Mouse (Mus musculus): ENCODE results near the gene Scn2a. TPM values are rescaled to one million over a fixed set of nuclear protein-coding genes. Genes with fewer than 3 reads are reported as not detected.
A peak's percentile ranks its signal among the peaks of the same experiment; 100 is the strongest.
"Not testable (repeated sequence)": the region's sequence is repeated elsewhere in the genome, so short reads cannot be mapped to it uniquely, and the experiment has no call there.

Scn2a gene
- polyA plus RNA-seq, 1 experiment from 2014 or later = 1.7 TPM

GRCm38 (mm10) chr2:65782442-65782841, 161.9 kb downstream of the Scn2a start:
- 76% methylated on average over 7 of the region's 7 CpGs for WGBS
- Histone ChIP-seq H3K4me2 (no peak overlapping the region), H3K27ac (ENCODE audit: low read depth, low read length) (no peak overlapping the region), H3K9me3 (ENCODE audit: control insufficient read depth, low read length) (no peaks in the 10 kb centered on the region), H3K36me3 (ENCODE audit: control insufficient read depth, insufficient read depth, low read length) (no peaks in the 10 kb centered on the region), H3K4me3 (ENCODE audit: low read depth, low read length) (no peak overlapping the region), H3K27me3 (replicated peaks; ENCODE audit: control insufficient read depth, insufficient read depth, low read length) (no peaks in the 10 kb centered on the region), H3K4me1 (replicated peaks; ENCODE audit: control insufficient read depth, insufficient read depth, low read length) (no peaks in the 10 kb centered on the region), H3K9ac (ENCODE audit: low read depth, low read length) (no peak overlapping the region)
- no peak for DNase-seq (ENCODE audit: low spot score)
- ATAC-seq (replicated peaks; ENCODE audit: low FRiP score) = no peak

- WGBS = 85% methylated on average over 2 of the region's 2 CpGs
- ATAC-seq (replicated peaks; ENCODE audit: low FRiP score) = no peak
- H3K36me3 ChIP-seq (ENCODE audit: control insufficient read depth, insufficient read depth, low read length) = no peaks in the 10 kb centered on the region
Measured at GRCm38 (mm10) chr2:65783392-65783791, 162.8 kb downstream of the Scn2a start.

GRCm38 (mm10) chr2:65792516-65792915, 171.9 kb downstream of the Scn2a start:
- no peaks in the 10 kb centered on the region for H3K9me3 ChIP-seq (ENCODE audit: control insufficient read depth, low read length)
- H3K9ac ChIP-seq (ENCODE audit: low read depth, low read length) = no peak overlapping the region
- 26% methylated on average over 3 of the region's 3 CpGs for WGBS
- DNase-seq (ENCODE audit: low spot score) (no peak), ATAC-seq (replicated peaks; ENCODE audit: low FRiP score) (no peak)
- H3K27me3 ChIP-seq (replicated peaks; ENCODE audit: control insufficient read depth, insufficient read depth, low read length) = no peaks in the 10 kb centered on the region
- no peaks in the 10 kb centered on the region for H3K36me3 ChIP-seq (ENCODE audit: control insufficient read depth, insufficient read depth, low read length)
- no peak overlapping the region for H3K4me2 ChIP-seq
- H3K27ac ChIP-seq (ENCODE audit: low read depth, low read length) = no peak overlapping the region
- H3K4me3 ChIP-seq (ENCODE audit: low read depth, low read length) = no peak overlapping the region
- H3K4me1 ChIP-seq (replicated peaks; ENCODE audit: control insufficient read depth, insufficient read depth, low read length) = no peaks in the 10 kb centered on the region

More at GRCm38 (mm10) chr2:65783392-65783791, 162.8 kb downstream of the Scn2a start:
- Histone ChIP-seq H3K27me3 (replicated peaks; ENCODE audit: control insufficient read depth, insufficient read depth, low read length) (no peaks in the 10 kb centered on the region), H3K4me3 (ENCODE audit: low read depth, low read length) (no peak overlapping the region), H3K9ac (ENCODE audit: low read depth, low read length) (no peak overlapping the region), H3K9me3 (ENCODE audit: control insufficient read depth, low read length) (no peaks in the 10 kb centered on the region), H3K4me1 (replicated peaks; ENCODE audit: control insufficient read depth, insufficient read depth, low read length) (no peaks in the 10 kb centered on the region), H3K27ac (ENCODE audit: low read depth, low read length) (no peak overlapping the region), H3K4me2 (no peak overlapping the region)
- DNase-seq (ENCODE audit: low spot score) = no peak

GRCm38 (mm10) chr2:65793593-65793992, 173.0 kb downstream of the Scn2a start:
- DNase-seq (ENCODE audit: low spot score) (no peak), ATAC-seq (replicated peaks; ENCODE audit: low FRiP score) (no peak)
- H3K27me3 ChIP-seq (replicated peaks; ENCODE audit: control insufficient read depth, insufficient read depth, low read length) = no peaks in the 10 kb centered on the region
- no peaks in the 10 kb centered on the region for H3K4me1 ChIP-seq (replicated peaks; ENCODE audit: control insufficient read depth, insufficient read depth, low read length)
- WGBS = 73% methylated on average over 2 of the region's 2 CpGs
- no peaks in the 10 kb centered on the region for H3K36me3 ChIP-seq (ENCODE audit: control insufficient read depth, insufficient read depth, low read length)
- H3K9me3 ChIP-seq (ENCODE audit: control insufficient read depth, low read length) = no peaks in the 10 kb centered on the region
- H3K4me2 ChIP-seq = no peak overlapping the region
- H3K27ac ChIP-seq (ENCODE audit: low read depth, low read length) = no peak overlapping the region
- no peak overlapping the region for H3K4me3 ChIP-seq (ENCODE audit: low read depth, low read length)
- H3K9ac ChIP-seq (ENCODE audit: low read depth, low read length) = no peak overlapping the region

- Histone ChIP-seq H3K4me1 (replicated peaks; ENCODE audit: control insufficient read depth, insufficient read depth, low read length) (no peaks in the 10 kb centered on the region; the same call in 1 of the 2 replicates), H3K9ac (ENCODE audit: low read depth, low read length) (no peak overlapping the region), H3K4me3 (ENCODE audit: low read depth, low read length) (no peak overlapping the region), H3K9me3 (ENCODE audit: control insufficient read depth, low read length) (no peaks in the 10 kb centered on the region), H3K27ac (ENCODE audit: low read depth, low read length) (peak overlapping the region; percentile 72), H3K27me3 (replicated peaks; ENCODE audit: control insufficient read depth, insufficient read depth, low read length) (no peaks in the 10 kb centered on the region), H3K4me2 (peak overlapping the region; percentile 35), H3K36me3 (ENCODE audit: control insufficient read depth, insufficient read depth, low read length) (no peaks in the 10 kb centered on the region)
- DNase-seq (ENCODE audit: low spot score) (no peak), ATAC-seq (replicated peaks; ENCODE audit: low FRiP score) (peak; percentile 99)
- WGBS = 48% methylated on average over 1 of the region's 1 CpGs
Measured at GRCm38 (mm10) chr2:65801054-65801709, 180.6 kb downstream of the Scn2a start.

GRCm38 (mm10) chr2:65806556-65806955, 186.0 kb downstream of the Scn2a start:
- ATAC-seq (replicated peaks; ENCODE audit: low FRiP score) = no peak; the same call in 1 of the 2 replicates
- no peaks in the 10 kb centered on the region; the same call in 1 of the 2 replicates for H3K4me1 ChIP-seq (replicated peaks; ENCODE audit: control insufficient read depth, insufficient read depth, low read length)
- H3K27me3 ChIP-seq (replicated peaks; ENCODE audit: control insufficient read depth, insufficient read depth, low read length) = no peaks in the 10 kb centered on the region
- no peaks in the 10 kb centered on the region for H3K9me3 ChIP-seq (ENCODE audit: control insufficient read depth, low read length)
- H3K4me2 ChIP-seq = no peak overlapping the region
- H3K4me3 ChIP-seq (ENCODE audit: low read depth, low read length) = no peak overlapping the region
- DNase-seq (ENCODE audit: low spot score) = no peak
- no peaks in the 10 kb centered on the region for H3K36me3 ChIP-seq (ENCODE audit: control insufficient read depth, insufficient read depth, low read length)
- no peak overlapping the region for H3K27ac ChIP-seq (ENCODE audit: low read depth, low read length)
- no peak overlapping the region for H3K9ac ChIP-seq (ENCODE audit: low read depth, low read length)
- 80% methylated on average over 6 of the region's 6 CpGs for WGBS

- H3K4me3 ChIP-seq (ENCODE audit: low read depth, low read length) = not testable (repeated sequence)
Measured at GRCm38 (mm10) chr2:65811203-65811602, 190.6 kb downstream of the Scn2a start.

More at GRCm38 (mm10) chr2:65811203-65811602, 190.6 kb downstream of the Scn2a start:
- H3K27me3 ChIP-seq (replicated peaks; ENCODE audit: control insufficient read depth, insufficient read depth, low read length); H3K9me3 ChIP-seq (ENCODE audit: control insufficient read depth, low read length); DNase-seq (ENCODE audit: low spot score); ATAC-seq (replicated peaks; ENCODE audit: low FRiP score); H3K4me2 ChIP-seq; H3K36me3 ChIP-seq (ENCODE audit: control insufficient read depth, insufficient read depth, low read length); H3K4me1 ChIP-seq (replicated peaks; ENCODE audit: control insufficient read depth, insufficient read depth, low read length); H3K27ac ChIP-seq (ENCODE audit: low read depth, low read length); H3K9ac ChIP-seq (ENCODE audit: low read depth, low read length): not testable (repeated sequence)
- WGBS = 90% methylated on average over 6 of the region's 6 CpGs

Other genes starting within 250 kb of the Scn2a start
- gene Scn3a, start 53.1 kb upstream of the Scn2a start, polyA plus RNA-seq (2014; fragmentation: Nextera tagmentation; extraction: Ambion mirVana) = 0.08 and 0.31 TPM in 2 replicates
- 0.51 and 0.96 TPM in 2 replicates for gene Csrnp3, start 225.0 kb downstream of the Scn2a start, polyA plus RNA-seq (2014; fragmentation: Nextera tagmentation; extraction: Ambion mirVana)